Mouse (Mus musculus) adrenal gland, postnatal 25 days (tissue): ENCODE results near the gene Hist2h3c1. TPM values are rescaled to one million over a fixed set of nuclear protein-coding genes. Genes with fewer than 3 reads are reported as not detected.
"Not testable (repeated sequence)": the region's sequence is repeated elsewhere in the genome, so short reads cannot be mapped to it uniquely, and the experiment has no call there.

Source experiments
- DNase-seq: peaks from one replicate; pipeline ENCODE4 v3.0.0; 2021; ENCODE audit warnings: mixed read lengths
- microRNA-seq, 2 experiments: library from miRNA; unstranded; fragments of <30 nt; microRNA quantifications; one replicate each; pipeline ENCODE4 v1.2.0; 2021
- total RNA-seq: library from RNA; stranded (reverse); gene quantifications from 2 replicates; pipeline ENCODE4 v1.2.3, GENCODE M21; 2021

The Hist2h3c1 gene
- total RNA-seq, 1 experiment from 2014 or later = not detected

DNA sequence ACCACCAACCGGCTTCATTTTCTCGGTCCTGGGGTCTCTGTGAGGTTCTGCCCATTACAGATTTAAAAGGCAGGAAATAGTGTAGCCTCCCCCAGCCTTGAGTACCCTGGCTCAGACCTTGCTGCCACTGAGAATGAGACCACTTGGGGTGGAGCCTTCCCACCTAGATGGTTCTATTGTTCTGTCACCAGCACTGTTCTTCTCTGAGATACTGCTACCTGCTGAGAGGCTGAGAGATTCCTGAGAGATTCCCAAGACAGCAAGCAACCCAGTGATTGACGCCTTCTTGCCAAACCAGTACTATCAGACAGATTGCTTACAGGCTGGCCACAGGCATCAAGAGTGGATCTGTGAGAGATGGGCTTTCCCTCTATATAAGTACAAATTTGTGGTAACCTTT is 42.7 kb downstream of the Hist2h3c1 start:
- DNase-seq = no peak

DNA sequence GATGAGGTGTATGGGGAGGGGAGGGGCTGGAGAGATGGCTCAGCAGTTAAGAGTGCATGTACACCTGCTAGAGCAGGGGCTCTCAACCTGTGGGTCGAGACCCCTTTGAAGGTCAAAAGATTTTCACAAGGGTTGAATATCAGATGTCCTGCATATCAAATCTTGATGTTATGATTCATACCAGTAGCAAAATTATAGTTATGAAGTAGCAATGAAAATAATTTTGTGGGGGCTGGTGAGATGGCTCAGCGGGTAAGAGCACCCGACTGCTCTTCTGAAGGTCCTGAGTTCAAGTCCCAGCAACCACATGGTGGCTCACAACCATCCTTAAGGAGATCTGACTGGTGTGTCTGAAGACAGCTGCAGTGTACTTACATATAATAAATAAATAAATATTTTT is 44.2 kb downstream of the Hist2h3c1 start:
- not testable (repeated sequence) for DNase-seq

- no peak for DNase-seq
Observed at GRCm38 (mm10) chr3:96292641-96293040, 46.2 kb downstream of the Hist2h3c1 start.

DNA sequence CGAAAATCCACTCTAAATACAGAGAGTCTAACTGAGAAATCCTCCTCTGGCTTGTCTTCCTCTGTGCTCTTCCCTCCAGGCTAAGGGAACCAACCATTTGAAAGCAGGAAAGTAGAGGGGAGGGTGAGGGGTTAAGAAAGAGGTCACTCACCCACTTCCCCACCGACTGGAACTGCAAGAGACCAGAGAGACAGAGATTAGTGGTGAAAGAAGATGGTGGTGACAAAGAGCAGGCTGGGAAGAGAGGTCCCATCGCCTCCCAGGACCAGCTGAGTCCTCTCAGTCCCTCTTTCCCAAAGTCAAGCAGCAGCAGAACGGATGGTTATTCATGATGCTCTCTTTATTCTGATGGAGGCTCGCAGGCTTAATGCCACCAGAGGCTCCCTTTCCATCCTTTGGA is 46.9 kb downstream of the Hist2h3c1 start:
- DNase-seq = no peak

DNA sequence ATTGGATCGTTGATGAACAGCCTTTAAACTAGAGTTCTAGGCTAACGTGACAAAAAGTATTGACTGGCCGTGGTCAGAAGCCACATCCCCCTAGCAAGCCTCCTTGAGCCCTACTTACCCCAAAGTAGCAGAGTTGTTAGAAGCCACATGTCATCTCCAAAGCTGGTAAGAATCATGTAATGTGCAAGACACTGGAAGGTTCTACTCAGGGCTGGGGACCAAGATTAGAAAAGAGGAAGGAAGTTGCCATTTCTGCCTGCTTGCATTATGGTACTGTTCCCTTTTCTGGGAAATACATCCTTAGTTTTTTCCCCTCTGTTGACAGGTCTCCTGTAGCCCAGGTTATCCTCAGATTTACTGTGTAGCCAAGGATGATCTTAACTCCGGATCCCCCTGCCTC is 47.3 kb downstream of the Hist2h3c1 start, which contains the start of gene Fcgr1:
Gene Fcgr1, minus strand, starts transcription at position 183 of the 400 bp plus-strand sequence.
- DNase-seq = no peak

Small RNAs within 50 kb of the gene (microRNA-seq; reads per million reads assigned to microRNA genes)
- gene Gm44492 (0 to 0.34 reads per million in 2 experiments), gene Gm47311 (0 reads per million in 2 experiments), gene Gm47313 (0 reads per million in 2 experiments)

Other genes with a start within 250 kb of the Hist2h3c1 start
- 39.0 and 41.2 TPM in 2 replicates for gene Vps45, start 188.2 kb upstream of the Hist2h3c1 start, total RNA-seq
- 25.8 and 40.5 TPM in 2 replicates for gene Otud7b, start 142.2 kb upstream of the Hist2h3c1 start, total RNA-seq
- gene Mtmr11, start 84.7 kb upstream of the Hist2h3c1 start, total RNA-seq = 16.3 and 27.0 TPM in 2 replicates
- gene Sf3b4, start 74.4 kb upstream of the Hist2h3c1 start, total RNA-seq = 55.3 and 58.9 TPM in 2 replicates
- 7.3 and 11.8 TPM in 2 replicates for gene Sv2a, start 65.5 kb upstream of the Hist2h3c1 start, total RNA-seq
- 39.3 and 42.4 TPM in 2 replicates for gene Bola1, start 27.0 kb upstream of the Hist2h3c1 start, total RNA-seq
- 7.7 and 10.9 TPM in 2 replicates for gene Hist2h2ab, start 26.8 kb upstream of the Hist2h3c1 start, total RNA-seq
- 62.8 and 86.8 TPM in 2 replicates for gene Hist2h2ac, start 25.8 kb upstream of the Hist2h3c1 start, total RNA-seq
- 19.4 and 21.7 TPM in 2 replicates for gene Hist2h2be, start 25.6 kb upstream of the Hist2h3c1 start, total RNA-seq
- gene Hist2h3c2, start 7.6 kb upstream of the Hist2h3c1 start, total RNA-seq = 37.2 and 60.7 TPM in 2 replicates
- 555 and 742 TPM in 2 replicates for gene Hist2h2aa2, start 6.4 kb upstream of the Hist2h3c1 start, total RNA-seq
- gene Hist2h2aa1, start 1.2 kb upstream of the Hist2h3c1 start, total RNA-seq = 17.4 TPM in 1 of 2 replicates, not detected in the other
- 30.2 and 32.3 TPM in 2 replicates for gene Hist2h4, start 16.6 kb downstream of the Hist2h3c1 start, total RNA-seq
- gene Hist2h3b, start 22.0 kb downstream of the Hist2h3c1 start, total RNA-seq = 114 and 165 TPM in 2 replicates
- gene Hist2h2bb, start 23.1 kb downstream of the Hist2h3c1 start, total RNA-seq = 138 and 170 TPM in 2 replicates
- 1.0 and 1.4 TPM in 2 replicates for gene Fcgr1, start 47.3 kb downstream of the Hist2h3c1 start, total RNA-seq
- not detected in 2 replicates for gene BC107364, start 205.6 kb downstream of the Hist2h3c1 start, total RNA-seq